Mouse (Mus musculus) small intestine, adult 2 months (tissue): ENCODE results near the gene Usp7. TPM values are rescaled to one million over a fixed set of nuclear protein-coding genes. Genes with fewer than 3 reads are reported as not detected.

Experiments used
- H3K27ac ChIP-seq: fragments of 200-500 bp; 2 replicates; pipeline ENCODE4 v1.5.1; 2012; ENCODE audit warnings: low read depth, low read length, control low read depth, inconsistent platforms; ENCODE audit not compliant: insufficient read depth
- H3K27me3 ChIP-seq: fragments of 200-500 bp; 2 replicates; pipeline ENCODE4 v1.6.1; 2012; ENCODE audit warnings: mild to moderate bottlenecking, moderate library complexity, low read length, inconsistent platforms; ENCODE audit not compliant: control insufficient read depth, insufficient read depth
- H3K36me3 ChIP-seq: fragments of 200-500 bp; 2 replicates; pipeline ENCODE4 v1.6.1; 2012; ENCODE audit warnings: mild to moderate bottlenecking, low read length, control low read depth, inconsistent platforms; ENCODE audit not compliant: control insufficient read depth, insufficient read depth
- H3K4me1 ChIP-seq: fragments of 200-500 bp; 2 replicates; pipeline ENCODE4 v1.6.1; 2012; ENCODE audit warnings: low read length, inconsistent platforms, mixed read lengths; ENCODE audit not compliant: control insufficient read depth, insufficient read depth, insufficient read length
- H3K4me3 ChIP-seq: fragments of 200-500 bp; 2 replicates; pipeline ENCODE4 v1.5.1; 2012; ENCODE audit warnings: low read depth, mild to moderate bottlenecking, control low read depth, inconsistent platforms, low read length, moderate library complexity
- CTCF ChIP-seq: fragments of 200-500 bp; IDR thresholded peaks from 2 replicates; pipeline ENCODE4 v1.5.1; 2012; ENCODE audit warnings: low read depth, mild to moderate bottlenecking, control low read depth, inconsistent platforms, low read length, moderate library complexity, mixed read lengths; ENCODE audit not compliant: insufficient replicate concordance, insufficient read length; ENCODE audit errors: extremely low read depth
- POLR2A ChIP-seq: fragments of 200-500 bp; IDR thresholded peaks from 2 replicates; pipeline ENCODE4 v1.6.1; 2012; ENCODE audit warnings: low read depth, mild to moderate bottlenecking, control low read depth, inconsistent platforms, low read length, moderate library complexity
- WGBS: fragments of 180-500 bp; shearing (Covaris S2); methylation state at CpG from one replicate; pipeline ENCODE4 v1.1.7; 2018; 5-methylcytosine and 5-hydroxymethylcytosine counted together
- polyA plus RNA-seq: library from polyadenylated mRNA; depleted of rRNA; stranded (reverse); fragments of >200 nt; gene quantifications from 2 replicates; pipeline ENCODE4 v1.2.3, GENCODE M21; 2012

Usp7 gene
- polyA plus RNA-seq, 1 experiment = 11.1 TPM

GRCm38 (mm10) chr16:8829564-8830359, 37.7 kb upstream of the Usp7 start, which contains the start of gene 1810013L24Rik:
Gene 1810013L24Rik (plus strand): TSS chr16:8830100.
- no peaks in the 10 kb centered on the region for H3K27me3 ChIP-seq
- peak within 1 kb of the TSS; percentile 98 for H3K27ac ChIP-seq

GRCm38 (mm10) chr16:8828636-8829563, 36.8 kb upstream of the Usp7 start:
- WGBS = 7% methylated on average over 33 of the region's 33 CpGs
- no peaks in the 10 kb centered on the region for H3K27me3 ChIP-seq
- peak overlapping the region; percentile 60 for H3K4me3 ChIP-seq
- H3K4me1 ChIP-seq = no peaks in the 10 kb centered on the region
- peaks cover 8% of the 10 kb centered on the region; the same call in 1 of the 2 replicates for H3K36me3 ChIP-seq
- no peak for TF ChIP-seq POLR2A
- peak; percentile 56; the same call in 1 of the 2 replicates for TF ChIP-seq CTCF
- peak overlapping the region; percentile 94 for H3K27ac ChIP-seq

More at GRCm38 (mm10) chr16:8829564-8830359, 37.7 kb upstream of the Usp7 start, which contains the start of gene 1810013L24Rik:
- Histone ChIP-seq H3K4me1 (no peaks in the 10 kb centered on the region; the same call in 1 of the 2 replicates), H3K4me3 (peak within 1 kb of the TSS; percentile 97), H3K36me3 (peaks cover 11% of the 10 kb centered on the region; the same call in 1 of the 2 replicates)
- WGBS = under 1% methylated on average over 80 of the region's 80 CpGs
- TF ChIP-seq POLR2A = peak; percentile 95
- TF ChIP-seq CTCF = no peak

- Histone ChIP-seq H3K4me1 (no peaks in the 10 kb centered on the region), H3K4me3 (no peak overlapping the region), H3K36me3 (peaks cover 3% of the 10 kb centered on the region; the same call in 1 of the 2 replicates), H3K27ac (no peak overlapping the region), H3K27me3 (no peaks in the 10 kb centered on the region)
- WGBS = 87% methylated on average over 7 of the region's 7 CpGs
- no peak for TF ChIP-seq CTCF
- no peak for TF ChIP-seq POLR2A
These were observed 35.3 kb upstream of the Usp7 start for GRCm38 (mm10) chr16:8827366-8827765.

GRCm38 (mm10) chr16:8823661-8824060, 31.6 kb upstream of the Usp7 start:
- Histone ChIP-seq H3K27me3 (no peaks in the 10 kb centered on the region), H3K36me3 (no peaks in the 10 kb centered on the region), H3K4me1 (no peaks in the 10 kb centered on the region), H3K27ac (no peak overlapping the region), H3K4me3 (no peak overlapping the region)
- TF ChIP-seq POLR2A = no peak
- TF ChIP-seq CTCF = no peak
- 67% methylated on average over 2 of the region's 2 CpGs for WGBS

DNA sequence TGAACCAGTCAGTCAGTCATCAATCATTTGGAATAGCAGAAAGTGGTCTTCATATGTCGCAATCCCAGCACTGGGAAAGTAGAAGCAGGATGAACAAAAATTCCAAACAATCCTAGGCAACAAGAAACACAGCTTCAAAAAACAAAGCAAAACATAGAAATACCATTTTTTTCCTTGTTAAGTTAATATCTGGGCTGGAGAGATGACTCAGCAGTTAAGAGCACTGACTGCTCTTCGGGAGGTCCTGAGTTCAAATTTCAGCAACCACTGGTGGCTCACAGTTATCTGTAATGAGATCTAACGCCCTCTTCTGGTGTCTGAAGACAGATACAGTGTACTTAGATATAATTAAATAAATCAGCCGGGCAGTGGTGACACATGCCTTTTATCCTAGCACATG, 30.5 kb upstream of the Usp7 start:
- TF ChIP-seq CTCF (no peak), POLR2A (no peak)
- Histone ChIP-seq H3K4me1 (no peaks in the 10 kb centered on the region), H3K27me3 (no peaks in the 10 kb centered on the region), H3K27ac (no peak overlapping the region), H3K4me3 (no peak overlapping the region), H3K36me3 (no peaks in the 10 kb centered on the region)
- WGBS = 77% methylated on average over 4 of the region's 4 CpGs

DNA sequence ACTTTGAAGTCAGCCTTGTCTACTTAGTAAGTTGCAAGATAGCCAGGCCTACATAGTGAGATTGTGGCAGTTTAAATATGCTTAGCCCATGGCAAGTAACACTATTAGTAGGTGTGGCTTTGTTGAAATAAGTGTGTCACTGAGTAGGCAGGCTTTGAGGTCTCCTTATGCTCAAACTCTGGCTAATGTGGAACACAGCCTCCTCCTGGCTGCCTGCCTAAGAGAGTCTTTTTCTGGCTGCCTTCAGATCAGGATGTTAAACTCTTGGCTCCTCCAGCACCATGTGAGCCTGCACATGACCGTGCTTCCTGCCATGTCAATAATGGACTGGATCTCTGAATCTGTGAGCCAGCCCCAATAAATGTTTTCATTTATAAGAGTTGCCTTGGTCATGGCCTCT, 29.3 kb upstream of the Usp7 start:
- Histone ChIP-seq H3K27ac (no peak overlapping the region), H3K36me3 (no peaks in the 10 kb centered on the region), H3K27me3 (no peaks in the 10 kb centered on the region), H3K4me3 (no peak overlapping the region), H3K4me1 (no peaks in the 10 kb centered on the region)
- TF ChIP-seq CTCF (no peak), POLR2A (no peak)
- 54% methylated on average over 1 of the region's 1 CpGs for WGBS
